Mouse (Mus musculus): ENCODE results near the gene Qpct. TPM values are rescaled to one million over a fixed set of nuclear protein-coding genes. Genes with fewer than 3 reads are reported as not detected.
A peak's percentile ranks its signal among the peaks of the same experiment; 100 is the strongest.

The Qpct gene
- polyA plus RNA-seq, 1 experiment from 2014 or later, result 8.5 TPM

DNA sequence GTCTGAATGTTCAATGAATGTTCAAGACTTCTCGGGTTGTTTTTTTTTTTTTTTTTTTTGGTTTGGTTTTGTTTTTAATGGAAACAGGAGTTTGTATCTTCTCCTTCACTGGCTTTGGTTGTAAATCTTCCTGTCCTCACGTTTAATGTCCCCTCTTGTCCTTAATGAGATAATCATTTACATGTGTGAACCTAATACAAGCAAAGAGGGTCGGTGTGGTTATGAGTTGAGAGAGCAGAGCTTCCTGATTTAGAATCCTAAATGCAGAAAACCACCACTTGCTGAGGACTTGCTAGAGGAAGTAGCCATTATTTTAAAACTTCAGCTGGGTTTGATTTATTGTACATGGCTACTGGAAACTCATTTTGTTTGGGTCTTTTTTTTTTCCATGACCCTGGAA is 29.0 kb upstream of the Qpct start:
- no peak overlapping the region for H3K27ac ChIP-seq (ENCODE audit: low read depth, low read length)
- H3K9ac ChIP-seq (ENCODE audit: low read length), result no peak overlapping the region
- ATAC-seq (ENCODE audit: low FRiP score), result no peak
- peaks cover 5% of the 10 kb centered on the region; the same call in 1 of the 2 replicates for H3K4me1 ChIP-seq (ENCODE audit: control insufficient read depth, insufficient read depth, low read length)
- no peak for DNase-seq (ENCODE audit: low spot score, missing footprints)
- no peaks in the 10 kb centered on the region; the same call in 1 of the 2 replicates for H3K27me3 ChIP-seq (ENCODE audit: control insufficient read depth, insufficient read depth, low read length)
- H3K36me3 ChIP-seq (ENCODE audit: control insufficient read depth, insufficient read depth, low read length), result no peaks in the 10 kb centered on the region
- no peaks in the 10 kb centered on the region for H3K9me3 ChIP-seq (ENCODE audit: control insufficient read depth, low read length)
- H3K4me3 ChIP-seq (ENCODE audit: low read depth, low read length), result no peak overlapping the region
- no peak overlapping the region for H3K4me2 ChIP-seq
- 62% methylated on average over 3 of the region's 3 CpGs for WGBS

DNA sequence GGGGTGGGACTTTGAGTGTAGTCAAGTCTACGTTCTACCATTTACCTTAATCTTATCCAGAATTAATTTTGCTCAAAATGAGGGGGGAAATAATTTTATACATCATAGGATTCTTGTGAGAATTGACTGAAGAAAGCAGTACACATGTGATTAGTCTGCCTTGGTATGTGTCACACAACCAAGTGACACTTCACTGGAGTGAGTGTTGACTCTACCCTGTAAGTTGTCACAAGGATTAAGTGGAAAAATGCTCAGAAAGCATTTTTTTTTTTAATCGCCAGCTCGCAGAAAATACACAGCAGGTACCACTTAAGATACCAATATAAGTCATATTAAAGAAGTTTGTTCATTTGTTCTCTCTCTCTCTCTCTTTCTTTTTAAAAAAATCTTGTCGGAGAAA is 27.2 kb upstream of the Qpct start:
- 84% methylated on average over 4 of the region's 4 CpGs for WGBS
- H3K36me3 ChIP-seq (ENCODE audit: control insufficient read depth, insufficient read depth, low read length), result no peaks in the 10 kb centered on the region
- no peak overlapping the region for H3K4me3 ChIP-seq (ENCODE audit: low read depth, low read length)
- DNase-seq (ENCODE audit: low spot score, missing footprints) (no peak), ATAC-seq (ENCODE audit: low FRiP score) (no peak)
- no peak overlapping the region for H3K9ac ChIP-seq (ENCODE audit: low read length)
- H3K9me3 ChIP-seq (ENCODE audit: control insufficient read depth, low read length), result no peaks in the 10 kb centered on the region
- no peaks in the 10 kb centered on the region; the same call in 1 of the 2 replicates for H3K27me3 ChIP-seq (ENCODE audit: control insufficient read depth, insufficient read depth, low read length)
- no peaks in the 10 kb centered on the region; the same call in 1 of the 2 replicates for H3K4me1 ChIP-seq (ENCODE audit: control insufficient read depth, insufficient read depth, low read length)
- no peak overlapping the region for H3K27ac ChIP-seq (ENCODE audit: low read depth, low read length)
- H3K4me2 ChIP-seq, result no peak overlapping the region

GRCm38 (mm10) chr17:79029226-79029625 is 22.5 kb upstream of the Qpct start:
- WGBS, result 89% methylated on average over 3 of the region's 3 CpGs
- H3K9me3 ChIP-seq (ENCODE audit: control insufficient read depth, low read length), result no peaks in the 10 kb centered on the region
- peak; percentile 54 for DNase-seq (ENCODE audit: low spot score, missing footprints)
- no peak overlapping the region for H3K27ac ChIP-seq (ENCODE audit: low read depth, low read length)
- no peaks in the 10 kb centered on the region for H3K27me3 ChIP-seq (ENCODE audit: control insufficient read depth, insufficient read depth, low read length)
- H3K4me1 ChIP-seq (ENCODE audit: control insufficient read depth, insufficient read depth, low read length), result no peaks in the 10 kb centered on the region
- no peak overlapping the region for H3K4me3 ChIP-seq (ENCODE audit: low read depth, low read length)
- H3K4me2 ChIP-seq, result no peak overlapping the region
- no peak overlapping the region for H3K9ac ChIP-seq (ENCODE audit: low read length)
- ATAC-seq (ENCODE audit: low FRiP score), result no peak
- H3K36me3 ChIP-seq (ENCODE audit: control insufficient read depth, insufficient read depth, low read length), result no peaks in the 10 kb centered on the region

DNA sequence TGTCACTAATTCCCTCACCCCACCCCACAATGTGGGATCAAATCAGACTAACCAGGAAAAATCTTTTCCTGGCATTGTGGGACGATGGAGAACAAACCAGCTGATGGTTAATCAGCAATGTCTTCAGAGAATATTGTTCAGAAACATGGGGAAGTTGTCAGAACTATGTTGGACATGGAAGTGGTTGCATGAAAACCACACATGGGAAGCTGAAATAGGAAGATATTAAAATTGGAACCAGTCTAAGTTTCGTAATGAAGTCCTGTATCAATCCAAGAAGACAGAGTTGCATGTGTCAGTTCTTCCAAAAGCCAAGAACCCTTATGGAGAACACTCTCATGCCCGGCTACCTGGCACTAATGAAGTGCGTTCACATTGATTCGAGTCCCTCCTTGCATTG is 20.1 kb upstream of the Qpct start:
- H3K4me2 ChIP-seq, result no peak overlapping the region
- no peak overlapping the region for H3K27ac ChIP-seq (ENCODE audit: low read depth, low read length)
- no peaks in the 10 kb centered on the region for H3K4me1 ChIP-seq (ENCODE audit: control insufficient read depth, insufficient read depth, low read length)
- 83% methylated on average over 5 of the region's 5 CpGs for WGBS
- no peak for ATAC-seq (ENCODE audit: low FRiP score)
- peak; percentile 12 for DNase-seq (ENCODE audit: low spot score, missing footprints)
- no peaks in the 10 kb centered on the region for H3K9me3 ChIP-seq (ENCODE audit: control insufficient read depth, low read length)
- H3K4me3 ChIP-seq (ENCODE audit: low read depth, low read length), result no peak overlapping the region
- H3K9ac ChIP-seq (ENCODE audit: low read length), result no peak overlapping the region
- no peaks in the 10 kb centered on the region for H3K27me3 ChIP-seq (ENCODE audit: control insufficient read depth, insufficient read depth, low read length)
- H3K36me3 ChIP-seq (ENCODE audit: control insufficient read depth, insufficient read depth, low read length), result no peaks in the 10 kb centered on the region

GRCm38 (mm10) chr17:79032782-79033181 is 18.9 kb upstream of the Qpct start:
- Histone ChIP-seq H3K9ac (ENCODE audit: low read length) (no peak overlapping the region), H3K27ac (ENCODE audit: low read depth, low read length) (no peak overlapping the region), H3K27me3 (ENCODE audit: control insufficient read depth, insufficient read depth, low read length) (no peaks in the 10 kb centered on the region), H3K4me2 (no peak overlapping the region), H3K36me3 (ENCODE audit: control insufficient read depth, insufficient read depth, low read length) (no peaks in the 10 kb centered on the region), H3K4me1 (ENCODE audit: control insufficient read depth, insufficient read depth, low read length) (no peaks in the 10 kb centered on the region), H3K4me3 (ENCODE audit: low read depth, low read length) (no peak overlapping the region), H3K9me3 (ENCODE audit: control insufficient read depth, low read length) (no peaks in the 10 kb centered on the region)
- peak; percentile 19 for DNase-seq (ENCODE audit: low spot score, missing footprints)
- WGBS, result 84% methylated on average over 4 of the region's 4 CpGs
- ATAC-seq (ENCODE audit: low FRiP score), result no peak

GRCm38 (mm10) chr17:79039660-79040059 is 12.0 kb upstream of the Qpct start:
- Histone ChIP-seq H3K9me3 (ENCODE audit: control insufficient read depth, low read length) (no peaks in the 10 kb centered on the region), H3K4me3 (ENCODE audit: low read depth, low read length) (no peak overlapping the region), H3K4me2 (no peak overlapping the region), H3K27ac (ENCODE audit: low read depth, low read length) (no peak overlapping the region), H3K9ac (ENCODE audit: low read length) (no peak overlapping the region), H3K4me1 (ENCODE audit: control insufficient read depth, insufficient read depth, low read length) (no peaks in the 10 kb centered on the region), H3K36me3 (ENCODE audit: control insufficient read depth, insufficient read depth, low read length) (no peaks in the 10 kb centered on the region), H3K27me3 (ENCODE audit: control insufficient read depth, insufficient read depth, low read length) (no peaks in the 10 kb centered on the region)
- no peak for DNase-seq (ENCODE audit: low spot score, missing footprints)
- no peak for ATAC-seq (ENCODE audit: low FRiP score)

- H3K27me3 ChIP-seq (ENCODE audit: control insufficient read depth, insufficient read depth, low read length), result no peaks in the 10 kb centered on the region
- 97% methylated on average over 2 of the region's 2 CpGs for WGBS
- ATAC-seq (ENCODE audit: low FRiP score), result no peak
- H3K27ac ChIP-seq (ENCODE audit: low read depth, low read length), result no peak overlapping the region
- no peak overlapping the region for H3K9ac ChIP-seq (ENCODE audit: low read length)
- DNase-seq (ENCODE audit: low spot score, missing footprints), result no peak
- H3K4me2 ChIP-seq, result no peak overlapping the region
- no peaks in the 10 kb centered on the region for H3K36me3 ChIP-seq (ENCODE audit: control insufficient read depth, insufficient read depth, low read length)
- H3K9me3 ChIP-seq (ENCODE audit: control insufficient read depth, low read length), result no peaks in the 10 kb centered on the region
- no peak overlapping the region for H3K4me3 ChIP-seq (ENCODE audit: low read depth, low read length)
- H3K4me1 ChIP-seq (ENCODE audit: control insufficient read depth, insufficient read depth, low read length), result no peaks in the 10 kb centered on the region
Measured at GRCm38 (mm10) chr17:79043705-79044104, 8.0 kb upstream of the Qpct start.

- ATAC-seq (ENCODE audit: low FRiP score) (peak; percentile 92), DNase-seq (ENCODE audit: low spot score, missing footprints) (peak; percentile 96)
- H3K27ac ChIP-seq (ENCODE audit: low read depth, low read length), result no peak overlapping the region
- peak overlapping the region; percentile 55 for H3K4me3 ChIP-seq (ENCODE audit: low read depth, low read length)
- peak overlapping the region; percentile 59 for H3K9ac ChIP-seq (ENCODE audit: low read length)
- H3K9me3 ChIP-seq (ENCODE audit: control insufficient read depth, low read length), result no peaks in the 10 kb centered on the region
- whole genome bisulfite sequencing, result under 1% methylated on average over 45 of the region's 45 CpGs
- H3K36me3 ChIP-seq (ENCODE audit: control insufficient read depth, insufficient read depth, low read length), result no peaks in the 10 kb centered on the region
- H3K4me2 ChIP-seq, result peak overlapping the region; percentile 95
- no peaks in the 10 kb centered on the region for H3K4me1 ChIP-seq (ENCODE audit: control insufficient read depth, insufficient read depth, low read length)
- peaks cover 4% of the 10 kb centered on the region for H3K27me3 ChIP-seq (ENCODE audit: control insufficient read depth, insufficient read depth, low read length)
Measured at GRCm38 (mm10) chr17:79052088-79052812, 544 bp downstream of the Qpct start.

DNA sequence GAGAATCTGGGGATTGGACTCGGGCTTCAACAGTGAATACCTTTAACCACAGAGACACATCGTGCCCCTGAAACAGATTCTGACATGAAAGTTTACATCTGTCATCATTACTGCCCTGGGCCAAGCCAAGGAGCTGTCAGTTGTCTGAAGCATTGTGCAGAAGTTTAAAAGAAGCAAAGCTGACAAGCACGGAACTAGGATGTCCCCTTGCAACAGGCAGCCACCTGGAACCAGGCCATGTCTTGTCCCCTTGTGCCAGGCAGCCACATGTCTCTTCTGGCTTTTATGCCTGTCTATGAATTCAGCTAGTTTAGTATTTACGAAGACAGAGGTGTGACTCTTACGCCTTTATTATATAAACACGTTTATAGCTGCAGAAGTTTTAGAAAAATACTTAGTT is 6.6 kb downstream of the Qpct start:
- H3K27me3 ChIP-seq (ENCODE audit: control insufficient read depth, insufficient read depth, low read length), result peaks cover 2% of the 10 kb centered on the region
- H3K9ac ChIP-seq (ENCODE audit: low read length), result no peak overlapping the region
- no peaks in the 10 kb centered on the region for H3K9me3 ChIP-seq (ENCODE audit: control insufficient read depth, low read length)
- 83% methylated on average over 6 of the region's 6 CpGs for WGBS
- ATAC-seq (ENCODE audit: low FRiP score), result no peak
- H3K4me3 ChIP-seq (ENCODE audit: low read depth, low read length), result no peak overlapping the region
- no peak overlapping the region for H3K4me2 ChIP-seq
- no peaks in the 10 kb centered on the region for H3K4me1 ChIP-seq (ENCODE audit: control insufficient read depth, insufficient read depth, low read length)
- H3K27ac ChIP-seq (ENCODE audit: low read depth, low read length), result no peak overlapping the region
- DNase-seq (ENCODE audit: low spot score, missing footprints), result no peak
- H3K36me3 ChIP-seq (ENCODE audit: control insufficient read depth, insufficient read depth, low read length), result no peaks in the 10 kb centered on the region

Measured in midbrain, embryonic 11.5 days (tissue).